Mouse (Mus musculus) kidney, adult 18-20 months (tissue): Measurements from ENCODE around the gene Yif1a.
A peak's percentile ranks its signal among the peaks of the same experiment; 100 is the strongest.

ENCODE experiments used
- DNase-seq: peaks from one replicate; pipeline ENCODE4 v3.0.0; 2021

Yif1a gene

GRCm38 (mm10) chr19:5087884-5088728 lies at the start of gene Yif1a:
Gene Yif1a (plus strand): TSS chr19:5088538.
- DNase-seq, result peak; percentile 96

- peak; percentile 89 for DNase-seq
Measured at GRCm38 (mm10) chr19:5038709-5039156, 49.6 kb upstream of the Yif1a start, which contains the start of the genes B4gat1 and AC124502.3. Gene B4gat1 (plus strand): TSS chr19:5038826. Gene AC124502.3 (plus strand): TSS chr19:5038891.

GRCm38 (mm10) chr19:5039301-5040114 lies 48.8 kb upstream of the Yif1a start:
- DNase-seq, result peak; percentile 39

- DNase-seq, result peak; percentile 94
Measured at GRCm38 (mm10) chr19:5040862-5041523, 47.3 kb upstream of the Yif1a start, which contains the start of gene Brms1. Gene Brms1 (plus strand): TSS chr19:5041354.

- DNase-seq, result no peak
Measured at GRCm38 (mm10) chr19:5041588-5041987, 46.8 kb upstream of the Yif1a start.

GRCm38 (mm10) chr19:5045531-5045930 lies 42.8 kb upstream of the Yif1a start:
- DNase-seq, result no peak

GRCm38 (mm10) chr19:5048138-5049056 lies 39.9 kb upstream of the Yif1a start:
- no peak for DNase-seq

- DNase-seq, result no peak
Measured at GRCm38 (mm10) chr19:5049325-5049724, 39.0 kb upstream of the Yif1a start.

- DNase-seq, result peak; percentile 62
Measured at GRCm38 (mm10) chr19:5050047-5050905, 38.1 kb upstream of the Yif1a start, which contains the start of gene Rin1. Gene Rin1 (plus strand): TSS chr19:5050481.

GRCm38 (mm10) chr19:5051031-5051430 lies 37.3 kb upstream of the Yif1a start:
- DNase-seq, result no peak

GRCm38 (mm10) chr19:5051515-5051914 lies 36.8 kb upstream of the Yif1a start:
- no peak for DNase-seq

GRCm38 (mm10) chr19:5052166-5052822 lies 36.0 kb upstream of the Yif1a start:
- no peak for DNase-seq

- DNase-seq, result no peak
Measured at GRCm38 (mm10) chr19:5052853-5053252, 35.5 kb upstream of the Yif1a start.

GRCm38 (mm10) chr19:5053909-5054308 lies 34.4 kb upstream of the Yif1a start:
- peak; percentile 47 for DNase-seq

GRCm38 (mm10) chr19:5056251-5056650 lies 32.1 kb upstream of the Yif1a start:
- peak; percentile 34 for DNase-seq

- DNase-seq, result no peak
Measured at GRCm38 (mm10) chr19:5057876-5058775, 30.2 kb upstream of the Yif1a start.

- no peak for DNase-seq
Measured at GRCm38 (mm10) chr19:5058801-5059771, 29.3 kb upstream of the Yif1a start.
